Mouse (Mus musculus): ENCODE data around the gene Fgfr2.

GRCm38 (mm10) chr7:130628601-130629000, 2494.5 kb downstream of the Fgfr2 start:
- TF ChIP-seq CTCF (conservative IDR thresholded peaks at IDR 0.05; ENCODE audit: low read length) (no peak), POU5F1 (IDR thresholded peaks at IDR 0.05; ENCODE audit: borderline replicate concordance, low read length) (no peak), NANOG (IDR thresholded peaks at IDR 0.05; ENCODE audit: borderline replicate concordance, low read length) (no peak)

Data from E14TG2a.4 (cell line).